Mouse (Mus musculus): ENCODE data around the gene Ankrd33. TPM values are rescaled to one million over a fixed set of nuclear protein-coding genes. Genes with fewer than 3 reads are reported as not detected.

Ankrd33 gene
- polyA plus RNA-seq, 1 experiment from 2014 or later = not detected

- no peak for ATAC-seq (ENCODE audit: low FRiP score, low TSS enrichment)
- Histone ChIP-seq H3K36me3 (ENCODE audit: control insufficient read depth, insufficient read depth, low read length) (no peaks in the 10 kb centered on the region), H3K4me2 (replicated peaks; ENCODE audit: low read depth) (no peak overlapping the region), H3K9me3 (ENCODE audit: control insufficient read depth, low read length) (no peaks in the 10 kb centered on the region), H3K9ac (ENCODE audit: low read length) (no peak overlapping the region), H3K4me1 (replicated peaks; ENCODE audit: control insufficient read depth, insufficient read depth) (0 out of 2 replicates have a peak, but pooled peaks cover 2% of the 10 kb centered on the region), H3K27me3 (ENCODE audit: control insufficient read depth, insufficient read depth, low read length) (no peaks in the 10 kb centered on the region), H3K4me3 (ENCODE audit: low read depth, low read length) (no peak overlapping the region), H3K27ac (replicated peaks) (no peak overlapping the region)
- DNase-seq (ENCODE audit: low spot score) = no peak
- WGBS = 94% methylated on average over 8 of the region's 8 CpGs
- TF ChIP-seq CTCF (IDR thresholded peaks at IDR 0.05; ENCODE audit: low read depth) = no peak
- no peak for TF ChIP-seq EP300 (optimal IDR thresholded peaks at IDR 0.05)
These were observed 24.0 kb upstream of the Ankrd33 start for GRCm38 (mm10) chr15:101091551-101091950.

GRCm38 (mm10) chr15:101092121-101092828, 23.3 kb upstream of the Ankrd33 start:
- Histone ChIP-seq H3K9me3 (ENCODE audit: control insufficient read depth, low read length) (no peaks in the 10 kb centered on the region), H3K4me1 (replicated peaks; ENCODE audit: control insufficient read depth, insufficient read depth) (0 out of 2 replicates have a peak, but pooled peaks cover 2% of the 10 kb centered on the region), H3K27ac (replicated peaks) (no peak overlapping the region), H3K36me3 (ENCODE audit: control insufficient read depth, insufficient read depth, low read length) (no peaks in the 10 kb centered on the region), H3K9ac (ENCODE audit: low read length) (no peak overlapping the region; the same call in 1 of the 2 replicates), H3K4me3 (ENCODE audit: low read depth, low read length) (no peak overlapping the region), H3K27me3 (ENCODE audit: control insufficient read depth, insufficient read depth, low read length) (no peaks in the 10 kb centered on the region), H3K4me2 (replicated peaks; ENCODE audit: low read depth) (no peak overlapping the region)
- DNase-seq (ENCODE audit: low spot score) (no peak), ATAC-seq (ENCODE audit: low FRiP score, low TSS enrichment) (peak; percentile 14; the same call in 1 of the 2 replicates)
- 52% methylated on average over 14 of the region's 14 CpGs for WGBS
- TF ChIP-seq EP300 (optimal IDR thresholded peaks at IDR 0.05) (no peak), CTCF (IDR thresholded peaks at IDR 0.05; ENCODE audit: low read depth) (no peak)

GRCm38 (mm10) chr15:101092829-101093648, 22.5 kb upstream of the Ankrd33 start:
- DNase-seq (ENCODE audit: low spot score) (no peak), ATAC-seq (ENCODE audit: low FRiP score, low TSS enrichment) (0 out of 2 replicates have a peak, but pooled peaks have one; percentile 27)
- H3K4me3 ChIP-seq (ENCODE audit: low read depth, low read length) = no peak overlapping the region
- H3K27me3 ChIP-seq (ENCODE audit: control insufficient read depth, insufficient read depth, low read length) = no peaks in the 10 kb centered on the region
- H3K36me3 ChIP-seq (ENCODE audit: control insufficient read depth, insufficient read depth, low read length) = no peaks in the 10 kb centered on the region
- no peak overlapping the region for H3K4me2 ChIP-seq (replicated peaks; ENCODE audit: low read depth)
- TF ChIP-seq EP300 (optimal IDR thresholded peaks at IDR 0.05) (no peak), CTCF (IDR thresholded peaks at IDR 0.05; ENCODE audit: low read depth) (no peak)
- no peak overlapping the region for H3K9ac ChIP-seq (ENCODE audit: low read length)
- no peak overlapping the region for H3K27ac ChIP-seq (replicated peaks)
- H3K4me1 ChIP-seq (replicated peaks; ENCODE audit: control insufficient read depth, insufficient read depth) = 0 out of 2 replicates have a peak, but pooled peaks cover 4% of the 10 kb centered on the region
- 49% methylated on average over 25 of the region's 25 CpGs for WGBS
- no peaks in the 10 kb centered on the region for H3K9me3 ChIP-seq (ENCODE audit: control insufficient read depth, low read length)

GRCm38 (mm10) chr15:101093988-101094387, 21.6 kb upstream of the Ankrd33 start:
- Histone ChIP-seq H3K27me3 (ENCODE audit: control insufficient read depth, insufficient read depth, low read length) (no peaks in the 10 kb centered on the region), H3K4me2 (replicated peaks; ENCODE audit: low read depth) (no peak overlapping the region), H3K9ac (ENCODE audit: low read length) (no peak overlapping the region), H3K36me3 (ENCODE audit: control insufficient read depth, insufficient read depth, low read length) (no peaks in the 10 kb centered on the region), H3K27ac (replicated peaks) (no peak overlapping the region), H3K4me3 (ENCODE audit: low read depth, low read length) (no peak overlapping the region), H3K9me3 (ENCODE audit: control insufficient read depth, low read length) (no peaks in the 10 kb centered on the region), H3K4me1 (replicated peaks; ENCODE audit: control insufficient read depth, insufficient read depth) (0 out of 2 replicates have a peak, but pooled peaks cover 4% of the 10 kb centered on the region)
- ATAC-seq (ENCODE audit: low FRiP score, low TSS enrichment) = no peak
- DNase-seq (ENCODE audit: low spot score) = no peak
- WGBS = 57% methylated on average over 6 of the region's 6 CpGs
- TF ChIP-seq EP300 (optimal IDR thresholded peaks at IDR 0.05) (no peak), CTCF (IDR thresholded peaks at IDR 0.05; ENCODE audit: low read depth) (no peak)

- DNase-seq (ENCODE audit: low spot score) (no peak), ATAC-seq (ENCODE audit: low FRiP score, low TSS enrichment) (no peak)
- Histone ChIP-seq H3K27ac (replicated peaks) (no peak overlapping the region), H3K9ac (ENCODE audit: low read length) (no peak overlapping the region), H3K4me2 (replicated peaks; ENCODE audit: low read depth) (no peak overlapping the region), H3K36me3 (ENCODE audit: control insufficient read depth, insufficient read depth, low read length) (no peaks in the 10 kb centered on the region), H3K27me3 (ENCODE audit: control insufficient read depth, insufficient read depth, low read length) (no peaks in the 10 kb centered on the region), H3K9me3 (ENCODE audit: control insufficient read depth, low read length) (no peaks in the 10 kb centered on the region), H3K4me3 (ENCODE audit: low read depth, low read length) (no peak overlapping the region), H3K4me1 (replicated peaks; ENCODE audit: control insufficient read depth, insufficient read depth) (0 out of 2 replicates have a peak, but pooled peaks cover 4% of the 10 kb centered on the region)
- TF ChIP-seq CTCF (IDR thresholded peaks at IDR 0.05; ENCODE audit: low read depth) (no peak), EP300 (optimal IDR thresholded peaks at IDR 0.05) (no peak)
- WGBS = 67% methylated on average over 9 of the region's 9 CpGs
These were observed 20.6 kb upstream of the Ankrd33 start for GRCm38 (mm10) chr15:101094979-101095378.
